Mouse (Mus musculus) heart, embryonic 16.5 days (tissue): Measurements from ENCODE around the gene Rita1. TPM values are rescaled to one million over a fixed set of nuclear protein-coding genes. Genes with fewer than 3 reads are reported as not detected.
A peak's percentile ranks its signal among the peaks of the same experiment; 100 is the strongest.

Experiments used
- ATAC-seq: fragments of 200-750 bp; cut with Nextera tagmentation; replicated peaks from 2 replicates; pipeline ENCODE4 v1.8.0; 2017; ENCODE audit warnings: moderate number of reproducible peaks; ENCODE audit not compliant: insufficient read depth, low FRiP score; ENCODE audit errors: extremely low read depth
- H3K27ac ChIP-seq: fragments of 300-500 bp; sonication (generic); 2 replicates; pipeline ENCODE4 v1.5.1; 2014; ENCODE audit warnings: mild to moderate bottlenecking, low read length, control low read depth, moderate library complexity
- H3K27me3 ChIP-seq: fragments of 300-500 bp; sonication (generic); 2 replicates; pipeline ENCODE4 v1.6.1; 2014; ENCODE audit warnings: low read length, mixed read lengths; ENCODE audit not compliant: control insufficient read depth, insufficient read depth
- H3K36me3 ChIP-seq: fragments of 300-500 bp; sonication (generic); 2 replicates; pipeline ENCODE4 v1.6.1; 2014; ENCODE audit not compliant: control insufficient read depth, insufficient read depth
- H3K4me1 ChIP-seq: fragments of 300-500 bp; sonication (generic); 2 replicates; pipeline ENCODE4 v1.6.1; 2014; ENCODE audit warnings: low read length, mixed read lengths; ENCODE audit not compliant: control insufficient read depth, insufficient read depth
- H3K4me2 ChIP-seq: fragments of 300-500 bp; sonication (generic); 2 replicates; pipeline ENCODE4 v1.6.1; 2014; ENCODE audit warnings: low read depth, mild to moderate bottlenecking, control low read depth, low read length
- H3K4me3 ChIP-seq: fragments of 300-500 bp; sonication (generic); 2 replicates; pipeline ENCODE4 v1.5.1; 2014; ENCODE audit warnings: mild to moderate bottlenecking, control low read depth, low read length
- H3K9ac ChIP-seq: fragments of 300-500 bp; sonication (generic); 2 replicates; pipeline ENCODE4 v1.6.1; 2014; ENCODE audit warnings: low read length, control low read depth
- H3K9me3 ChIP-seq: fragments of 300-500 bp; sonication (generic); replicated peaks from 2 replicates; pipeline ENCODE4 v1.6.1; 2016; ENCODE audit warnings: low read length; ENCODE audit not compliant: control insufficient read depth
- WGBS: fragments of 180-500 bp; shearing (Covaris S2); extraction: QIAGEN DNeasy Blood & Tissue Kit; methylation state at CpG from one replicate; pipeline ENCODE4 v1.1.7; 2014; 5-methylcytosine and 5-hydroxymethylcytosine counted together
- polyA plus RNA-seq: library from polyadenylated mRNA; unstranded; fragments of >200 nt; fragmentation: Nextera tagmentation; extraction: Ambion mirVana; gene quantifications from 2 replicates; pipeline ENCODE4 v1.2.1, GENCODE M21; 2015

Gene Rita1
- polyA plus RNA-seq, 1 experiment from 2014 or later = 13.2 TPM

GRCm38 (mm10) chr5:120634860-120635259, 22.5 kb upstream of the Rita1 start:
- no peak overlapping the region for H3K4me2 ChIP-seq
- H3K27ac ChIP-seq = no peak overlapping the region
- no peak overlapping the region for H3K4me3 ChIP-seq
- peaks cover 3% of the 10 kb centered on the region; the same call in 1 of the 2 replicates for H3K27me3 ChIP-seq
- no peak overlapping the region for H3K9ac ChIP-seq
- peaks cover 8% of the 10 kb centered on the region for H3K9me3 ChIP-seq
- ATAC-seq = no peak
- H3K4me1 ChIP-seq = peaks cover 2% of the 10 kb centered on the region; the same call in 1 of the 2 replicates
- 40% methylated on average over 5 of the region's 5 CpGs for WGBS
- H3K36me3 ChIP-seq = no peaks in the 10 kb centered on the region

GRCm38 (mm10) chr5:120634131-120634530, 21.7 kb upstream of the Rita1 start, which contains the start of gene Cfap73:
Gene Cfap73 (minus strand): TSS chr5:120634235.
- H3K4me1 ChIP-seq = peaks cover 2% of the 10 kb centered on the region; the same call in 1 of the 2 replicates
- H3K4me3 ChIP-seq = no peak within 1 kb of the TSS
- ATAC-seq = no peak
- peaks cover 5% of the 10 kb centered on the region; the same call in 1 of the 2 replicates for H3K27me3 ChIP-seq
- 36% methylated on average over 9 of the region's 9 CpGs for WGBS
- no peak within 1 kb of the TSS for H3K9ac ChIP-seq
- H3K4me2 ChIP-seq = no peak within 1 kb of the TSS
- no peak within 1 kb of the TSS for H3K27ac ChIP-seq
- no peaks in the 10 kb centered on the region for H3K36me3 ChIP-seq
- peaks cover 8% of the 10 kb centered on the region for H3K9me3 ChIP-seq

GRCm38 (mm10) chr5:120631892-120632291, 19.5 kb upstream of the Rita1 start:
- H3K36me3 ChIP-seq = peaks cover 6% of the 10 kb centered on the region; the same call in 1 of the 2 replicates
- no peak overlapping the region for H3K4me2 ChIP-seq
- no peak overlapping the region for H3K4me3 ChIP-seq
- H3K4me1 ChIP-seq = peaks cover 8% of the 10 kb centered on the region
- peaks cover 5% of the 10 kb centered on the region; the same call in 1 of the 2 replicates for H3K27me3 ChIP-seq
- WGBS = 93% methylated on average over 5 of the region's 5 CpGs
- H3K9me3 ChIP-seq = peaks cover 8% of the 10 kb centered on the region
- ATAC-seq = no peak
- H3K27ac ChIP-seq = no peak overlapping the region
- no peak overlapping the region for H3K9ac ChIP-seq

GRCm38 (mm10) chr5:120631128-120631527, 18.7 kb upstream of the Rita1 start:
- Histone ChIP-seq H3K4me2 (peak overlapping the region; percentile 60), H3K9ac (peak overlapping the region; percentile 37; the same call in 1 of the 2 replicates), H3K9me3 (peaks cover 8% of the 10 kb centered on the region), H3K27me3 (peaks cover 5% of the 10 kb centered on the region; the same call in 1 of the 2 replicates), H3K4me1 (peaks cover 8% of the 10 kb centered on the region), H3K4me3 (peak overlapping the region; percentile 33), H3K36me3 (peaks cover 8% of the 10 kb centered on the region), H3K27ac (no peak overlapping the region)
- ATAC-seq = no peak
- WGBS = 6% methylated on average over 29 of the region's 29 CpGs

- Histone ChIP-seq H3K27me3 (peaks cover 5% of the 10 kb centered on the region; the same call in 1 of the 2 replicates), H3K4me3 (no peak overlapping the region), H3K9ac (no peak overlapping the region), H3K9me3 (peaks cover 5% of the 10 kb centered on the region), H3K4me1 (peaks cover 6% of the 10 kb centered on the region; the same call in 1 of the 2 replicates), H3K27ac (no peak overlapping the region), H3K36me3 (peaks cover 18% of the 10 kb centered on the region), H3K4me2 (no peak overlapping the region)
- WGBS = 48% methylated on average over 7 of the region's 7 CpGs
- ATAC-seq = 0 out of 2 replicates have a peak, but pooled peaks have one; percentile 25
Measured at GRCm38 (mm10) chr5:120628624-120629023, 16.2 kb upstream of the Rita1 start.

- no peak overlapping the region for H3K9ac ChIP-seq
- peaks cover 5% of the 10 kb centered on the region; the same call in 1 of the 2 replicates for H3K27me3 ChIP-seq
- H3K4me2 ChIP-seq = no peak overlapping the region
- no peak for ATAC-seq
- peaks cover 23% of the 10 kb centered on the region for H3K36me3 ChIP-seq
- 89% methylated on average over 15 of the region's 15 CpGs for WGBS
- no peak overlapping the region for H3K4me3 ChIP-seq
- peaks cover 5% of the 10 kb centered on the region for H3K9me3 ChIP-seq
- H3K27ac ChIP-seq = no peak overlapping the region
- peaks cover 6% of the 10 kb centered on the region for H3K4me1 ChIP-seq
Measured at GRCm38 (mm10) chr5:120627515-120628300, 15.3 kb upstream of the Rita1 start.

GRCm38 (mm10) chr5:120626399-120626798, 14.0 kb upstream of the Rita1 start:
- Histone ChIP-seq H3K4me1 (peaks cover 12% of the 10 kb centered on the region), H3K9me3 (no peaks in the 10 kb centered on the region), H3K9ac (no peak overlapping the region), H3K4me3 (no peak overlapping the region), H3K36me3 (peaks cover 27% of the 10 kb centered on the region), H3K27ac (no peak overlapping the region), H3K27me3 (peaks cover 5% of the 10 kb centered on the region; the same call in 1 of the 2 replicates), H3K4me2 (no peak overlapping the region)
- WGBS = 48% methylated on average over 19 of the region's 19 CpGs
- no peak for ATAC-seq

- Histone ChIP-seq H3K4me3 (no peak overlapping the region), H3K27ac (no peak overlapping the region), H3K27me3 (0 out of 2 replicates have a peak, but pooled peaks cover 2% of the 10 kb centered on the region), H3K4me2 (no peak overlapping the region), H3K4me1 (peaks cover 12% of the 10 kb centered on the region), H3K9me3 (no peaks in the 10 kb centered on the region), H3K36me3 (peaks cover 41% of the 10 kb centered on the region), H3K9ac (no peak overlapping the region)
- no peak for ATAC-seq
- WGBS = 91% methylated on average over 10 of the region's 10 CpGs
Measured at GRCm38 (mm10) chr5:120624427-120624826, 12.0 kb upstream of the Rita1 start.

GRCm38 (mm10) chr5:120622198-120622851, 9.9 kb upstream of the Rita1 start:
- WGBS = 65% methylated on average over 5 of the region's 5 CpGs
- Histone ChIP-seq H3K4me3 (no peak overlapping the region), H3K36me3 (peaks cover 57% of the 10 kb centered on the region), H3K9me3 (no peaks in the 10 kb centered on the region), H3K27me3 (no peaks in the 10 kb centered on the region), H3K4me2 (no peak overlapping the region), H3K4me1 (peaks cover 6% of the 10 kb centered on the region), H3K27ac (no peak overlapping the region), H3K9ac (no peak overlapping the region)
- ATAC-seq = no peak
